Mouse (Mus musculus) ES-E14 (cell line): ENCODE data around the gene Adgrv1. TPM values are rescaled to one million over a fixed set of nuclear protein-coding genes. Genes with fewer than 3 reads are reported as not detected.

Experiments used
- DNase-seq: peaks from one replicate; pipeline ENCODE4 v3.0.0-alpha.2; 2013; ENCODE audit warnings: low read depth, low spot score
- H3K27ac ChIP-seq: 2 replicates; pipeline ENCODE4 v1.5.1; 2012; ENCODE audit warnings: low read depth, mild to moderate bottlenecking, low read length, moderate library complexity, mixed read lengths; ENCODE audit not compliant: poor library complexity, insufficient read depth, severe bottlenecking
- H3K36me3 ChIP-seq: 2 replicates; pipeline ENCODE4 v1.6.1; 2012; ENCODE audit warnings: mild to moderate bottlenecking, low read length, moderate library complexity, mixed read lengths; ENCODE audit not compliant: control insufficient read depth, poor library complexity, insufficient read depth, severe bottlenecking
- H3K4me1 ChIP-seq, 2 experiments: fragments of 150-350 bp in 1 of 2; sonication (generic) in 1 of 2; 2 replicates each; pipeline ENCODE4 v1.6.1; 2012; ENCODE audit warnings: low read length in 2 of 2, mild to moderate bottlenecking in 1 of 2, mixed read lengths in 1 of 2; ENCODE audit not compliant: control insufficient read depth in 2 of 2, insufficient read depth in 2 of 2, poor library complexity in 1 of 2
- H3K4me3 ChIP-seq, 2 experiments: fragments of 150-350 bp in 1 of 2; sonication (generic) in 1 of 2; 2 replicates each; pipeline ENCODE4 v1.5.1; 2012; ENCODE audit warnings: low read length in 2 of 2, low read depth in 1 of 2, mild to moderate bottlenecking in 1 of 2, mixed read lengths in 1 of 2; ENCODE audit not compliant: insufficient read depth in 1 of 2, poor library complexity in 1 of 2, severe bottlenecking in 1 of 2
- H3K9ac ChIP-seq: 2 replicates; pipeline ENCODE4 v1.6.1; 2012; ENCODE audit warnings: low read depth, mild to moderate bottlenecking, low read length, mixed read lengths; ENCODE audit not compliant: poor library complexity, insufficient read depth, severe bottlenecking
- H3K9me3 ChIP-seq: fragments of 150-350 bp; sonication (generic); 2 replicates; pipeline ENCODE4 v1.6.1; 2012; ENCODE audit warnings: low read depth, mild to moderate bottlenecking, low read length; ENCODE audit not compliant: control insufficient read depth, insufficient read depth
- CHD2 ChIP-seq: IDR thresholded peaks from 2 replicates; pipeline ENCODE4 v1.6.1; 2014; ENCODE audit warnings: mild to moderate bottlenecking, low read depth, low read length, inconsistent platforms
- HCFC1 ChIP-seq: IDR thresholded peaks from 2 replicates; pipeline ENCODE4 v1.6.1; 2012; ENCODE audit warnings: low read length, inconsistent platforms, borderline replicate concordance; ENCODE audit not compliant: insufficient read depth
- MAFK ChIP-seq: IDR thresholded peaks from 2 replicates; pipeline ENCODE4 v1.6.1; 2014; ENCODE audit warnings: mild to moderate bottlenecking, low read depth, low read length, inconsistent platforms; ENCODE audit not compliant: insufficient read depth
- ZC3H11A ChIP-seq: IDR thresholded peaks from 2 replicates; pipeline ENCODE4 v1.6.1; 2012; ENCODE audit warnings: low read depth, mild to moderate bottlenecking, inconsistent platforms, low read length, borderline replicate concordance
- ZNF384 ChIP-seq: IDR thresholded peaks from 2 replicates; pipeline ENCODE4 v1.6.1; 2012; ENCODE audit warnings: low read depth, low read length, inconsistent platforms
- in situ Hi-C, 2 experiments: fragments of 600-800 bp; cut with MboI; formaldehyde crosslinking; loops; one replicate each; pipeline ENCODE4 v1.15.1; 2025; ENCODE audit warnings: low sequenced_read_pairs in 2 of 2, inconsistent platforms in 1 of 2; ENCODE audit not compliant: unreplicated experiment in 2 of 2
- total RNA-seq: library from RNA; depleted of rRNA; stranded (reverse); fragments of 300-350 nt; gene quantifications from 2 replicates; pipeline ENCODE4 v1.2.3, GENCODE M21; 2012

Adgrv1 gene
- total RNA-seq, 1 experiment = 22.0 TPM

DNA sequence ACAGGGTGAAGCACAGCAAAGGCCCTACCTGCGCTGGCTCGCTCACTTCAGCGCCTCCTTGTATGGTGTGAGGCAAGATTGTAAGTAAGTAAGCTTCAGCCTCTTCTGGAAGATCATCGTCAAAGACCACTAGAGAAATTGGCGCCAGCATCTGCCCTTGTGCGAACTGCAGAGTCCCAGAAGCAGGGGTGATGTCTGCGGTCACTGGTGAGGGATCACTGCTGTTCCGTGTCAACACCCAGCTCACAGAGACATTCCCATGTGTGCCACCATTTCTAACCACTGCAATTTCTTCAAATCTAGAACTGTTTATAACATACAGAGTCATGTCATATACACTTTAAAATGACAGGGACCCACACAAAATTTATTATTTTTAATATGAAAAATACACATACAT lies 54.3 kb downstream of the Adgrv1 start:
- H3K4me1 ChIP-seq = no peaks in the 10 kb centered on the region
- in situ Hi-C loops = no loop called here
- no peak overlapping the region for H3K9ac ChIP-seq
- DNase-seq = no peak
- H3K27ac ChIP-seq = no peak overlapping the region
- TF ChIP-seq CHD2 = no peak
- TF ChIP-seq HCFC1 = no peak
- TF ChIP-seq ZC3H11A = no peak
- no peak for TF ChIP-seq ZNF384
- TF ChIP-seq MAFK = no peak
- no peaks in the 10 kb centered on the region for H3K9me3 ChIP-seq
- H3K36me3 ChIP-seq = 0 out of 2 replicates have a peak, but pooled peaks cover 2% of the 10 kb centered on the region
- H3K4me3 ChIP-seq = no peak overlapping the region

DNA sequence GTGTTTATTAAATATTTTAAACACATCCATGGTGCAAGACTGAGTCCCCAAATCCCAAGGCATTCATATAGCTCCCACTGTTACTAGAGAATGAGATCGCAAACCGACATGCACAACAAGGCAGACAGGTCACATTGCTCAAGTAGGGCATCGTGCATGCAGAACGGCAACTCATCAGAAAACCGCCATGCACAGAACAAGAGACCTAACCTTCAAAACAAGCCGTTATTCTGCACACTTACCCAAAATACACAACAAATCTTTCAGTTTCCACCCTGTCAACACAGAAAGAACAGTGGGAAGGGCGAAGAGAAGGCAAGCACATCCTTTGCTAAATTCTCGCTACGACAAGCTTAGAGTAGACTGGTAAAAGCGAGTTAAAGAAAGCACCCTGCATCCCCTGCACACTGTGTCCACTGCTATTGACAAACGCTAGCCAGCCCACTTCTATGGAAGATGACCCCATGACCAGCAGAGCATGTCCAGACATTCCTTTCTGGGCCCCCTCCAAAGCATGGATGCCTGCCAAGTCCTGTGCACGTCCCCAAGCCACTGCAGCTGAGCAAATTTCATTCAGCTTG lies 62.6 kb downstream of the Adgrv1 start:
- H3K9me3 ChIP-seq = no peaks in the 10 kb centered on the region
- H3K27ac ChIP-seq = no peak overlapping the region
- H3K36me3 ChIP-seq = no peaks in the 10 kb centered on the region
- in situ Hi-C loops = no loop called here
- no peaks in the 10 kb centered on the region for H3K4me1 ChIP-seq
- no peak for TF ChIP-seq HCFC1
- TF ChIP-seq MAFK = no peak
- TF ChIP-seq CHD2 = no peak
- no peak for TF ChIP-seq ZNF384
- no peak for TF ChIP-seq ZC3H11A
- no peak overlapping the region for H3K9ac ChIP-seq
- no peak for DNase-seq
- no peak overlapping the region for H3K4me3 ChIP-seq

DNA sequence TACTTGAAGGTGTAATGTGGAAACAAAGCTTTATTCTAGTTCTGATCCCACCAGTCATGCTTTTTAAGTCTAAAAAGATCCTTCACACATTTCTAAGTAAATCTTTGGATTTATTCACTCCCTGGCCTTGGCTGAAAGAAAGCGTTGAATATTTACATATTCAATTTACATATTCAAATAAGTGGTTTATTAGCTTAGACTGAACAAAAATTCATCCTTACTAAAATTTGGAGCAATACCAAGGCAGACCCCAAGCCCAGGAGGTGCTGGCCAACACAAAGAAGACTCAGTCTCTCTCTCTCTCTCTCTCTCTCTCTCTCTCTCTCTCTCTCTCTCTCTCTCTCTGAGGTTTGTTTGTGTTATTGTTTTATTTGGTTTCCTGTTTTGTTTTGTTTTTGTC lies 82.9 kb downstream of the Adgrv1 start:
- H3K9me3 ChIP-seq = no peaks in the 10 kb centered on the region
- TF ChIP-seq CHD2 = no peak
- TF ChIP-seq MAFK = no peak
- TF ChIP-seq ZC3H11A = no peak
- TF ChIP-seq ZNF384 = no peak
- no peak for TF ChIP-seq HCFC1
- H3K27ac ChIP-seq = no peak overlapping the region
- no peak overlapping the region for H3K4me3 ChIP-seq
- in situ Hi-C loops = no loop called here
- H3K4me1 ChIP-seq = no peaks in the 10 kb centered on the region
- H3K36me3 ChIP-seq = no peaks in the 10 kb centered on the region
- DNase-seq = no peak
- no peak overlapping the region for H3K9ac ChIP-seq

DNA sequence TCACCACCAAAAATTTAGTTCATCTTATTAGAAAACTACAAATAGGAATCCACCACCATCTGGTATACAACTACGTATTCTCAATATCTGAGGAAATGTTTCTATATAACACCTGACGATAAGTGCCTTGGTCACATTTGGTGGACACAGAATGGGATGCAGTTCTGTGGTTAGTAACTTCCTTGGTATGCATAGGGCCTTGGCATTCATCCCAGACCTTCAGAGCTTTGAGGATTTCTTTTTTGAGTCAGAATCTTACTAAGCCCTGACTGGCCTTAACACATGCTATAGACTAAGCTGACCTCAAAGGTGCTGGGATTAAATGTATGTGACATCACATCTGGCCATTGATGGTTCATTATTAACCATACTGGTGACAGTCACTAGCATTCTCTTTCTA lies 98.0 kb downstream of the Adgrv1 start:
- DNase-seq = no peak
- in situ Hi-C loops = no loop called here
- no peak overlapping the region for H3K4me3 ChIP-seq
- no peak overlapping the region for H3K9ac ChIP-seq
- H3K27ac ChIP-seq = no peak overlapping the region
- TF ChIP-seq ZC3H11A (no peak), HCFC1 (no peak), MAFK (no peak), CHD2 (no peak), ZNF384 (no peak)
- H3K4me1 ChIP-seq = no peaks in the 10 kb centered on the region
- no peaks in the 10 kb centered on the region for H3K9me3 ChIP-seq
- no peaks in the 10 kb centered on the region for H3K36me3 ChIP-seq

DNA sequence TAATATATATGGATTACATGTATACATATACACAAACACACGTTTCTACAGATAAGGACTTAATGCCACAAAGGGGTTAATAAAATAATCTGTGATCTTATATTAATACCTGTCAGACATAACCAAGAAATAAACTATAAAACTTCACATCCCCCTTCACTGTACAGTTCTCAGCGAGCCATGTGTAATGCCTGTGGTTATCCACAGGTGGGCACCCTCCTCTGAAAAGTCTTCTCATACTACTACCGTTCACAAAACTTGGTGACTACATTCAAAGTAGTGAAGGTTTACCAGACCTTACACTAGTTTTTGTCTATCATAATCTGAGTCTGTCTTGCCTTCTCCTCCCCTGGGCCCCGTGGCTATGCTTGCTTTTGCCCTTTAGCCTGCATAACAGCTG lies 106.3 kb downstream of the Adgrv1 start:
- H3K36me3 ChIP-seq = no peaks in the 10 kb centered on the region
- no peaks in the 10 kb centered on the region for H3K9me3 ChIP-seq
- no peaks in the 10 kb centered on the region for H3K4me1 ChIP-seq
- no peak overlapping the region for H3K9ac ChIP-seq
- TF ChIP-seq ZC3H11A (peak; percentile 43; the same call in 1 of the 2 replicates), ZNF384 (no peak)
- no peak for DNase-seq
- H3K27ac ChIP-seq = no peak overlapping the region
- no peak overlapping the region for H3K4me3 ChIP-seq
- in situ Hi-C loops = no loop called here
